Mouse (Mus musculus) myocyte (in vitro differentiated cells): ENCODE measurements at regions not wholly inside any gene's neighbourhood (a gene's known extent, or its start where the extent isn't known, plus 50 kb on each side); places are given as distances from the start of the nearest gene placed in this dataset.

Source experiments
- H3K27me3 ChIP-seq: one replicate; pipeline ENCODE4 v1.6.1; 2011; ENCODE audit not compliant: control insufficient read depth, insufficient read depth, insufficient read length
- H3K36me3 ChIP-seq: one replicate; pipeline ENCODE4 v1.6.1; 2011; ENCODE audit not compliant: control insufficient read depth, insufficient read depth
- H3K4me2 ChIP-seq: one replicate; pipeline ENCODE4 v1.6.1; 2011; ENCODE audit warnings: low read depth, control low read depth
- H3K4me3 ChIP-seq: one replicate; pipeline ENCODE4 v1.5.1; 2011; ENCODE audit warnings: mild to moderate bottlenecking, control low read depth, moderate library complexity
- H3K79me2 ChIP-seq: one replicate; pipeline ENCODE4 v1.6.1; 2011; ENCODE audit not compliant: control insufficient read depth, insufficient read depth
- H3ac ChIP-seq: one replicate; pipeline ENCODE4 v1.6.1; 2011; ENCODE audit not compliant: control insufficient read depth, insufficient read length
- CEBPB ChIP-seq: IDR thresholded peaks from 2 replicates; pipeline ENCODE4 v1.6.1; 2011; ENCODE audit warnings: mild to moderate bottlenecking, moderate library complexity; ENCODE audit not compliant: poor library complexity, insufficient read depth, severe bottlenecking
- E2F4 ChIP-seq: IDR thresholded peaks from one replicate; pipeline ENCODE4 v1.6.1; 2011; ENCODE audit warnings: mild to moderate bottlenecking, control low read depth, moderate library complexity; ENCODE audit not compliant: insufficient read depth
- MAX ChIP-seq: IDR thresholded peaks from one replicate; pipeline ENCODE4 v1.6.1; 2011; ENCODE audit warnings: low read depth, mild to moderate bottlenecking, control low read depth
- MYOD1 ChIP-seq, 3 experiments: IDR thresholded peaks; one replicate each; pipeline ENCODE4 v1.6.1; 2011; ENCODE audit warnings: control low read depth in 2 of 3, low read depth in 2 of 3, mild to moderate bottlenecking in 2 of 3, moderate library complexity in 1 of 3; ENCODE audit not compliant: insufficient read length in 2 of 3, control insufficient read depth in 1 of 3
- MYOG ChIP-seq, 3 experiments: IDR thresholded peaks; one replicate each; pipeline ENCODE4 v1.6.1; 2011; ENCODE audit warnings: control low read depth in 2 of 3, low read depth in 2 of 3, mild to moderate bottlenecking in 2 of 3; ENCODE audit not compliant: insufficient read length in 2 of 3, control insufficient read depth in 1 of 3, insufficient read depth in 1 of 3
- POLR2A ChIP-seq: IDR thresholded peaks from one replicate; pipeline ENCODE4 v1.6.1; 2011; ENCODE audit warnings: low read depth, mild to moderate bottlenecking, control low read depth, moderate library complexity; ENCODE audit not compliant: insufficient read length
- POLR2AphosphoS2 ChIP-seq: IDR thresholded peaks from one replicate; pipeline ENCODE4 v1.6.1; 2011; ENCODE audit warnings: low read depth, control low read depth; ENCODE audit not compliant: insufficient read length
- REST ChIP-seq: IDR thresholded peaks from one replicate; pipeline ENCODE4 v1.6.1; 2011; ENCODE audit warnings: mild to moderate bottlenecking, control low read depth, moderate library complexity; ENCODE audit not compliant: insufficient read depth, insufficient read length
- SRF ChIP-seq: IDR thresholded peaks from one replicate; pipeline ENCODE4 v1.6.1; 2011; ENCODE audit warnings: low read depth; ENCODE audit not compliant: control insufficient read depth, insufficient read length
- TCF12 ChIP-seq: IDR thresholded peaks from one replicate; pipeline ENCODE4 v1.6.1; 2011; ENCODE audit warnings: mild to moderate bottlenecking, control low read depth; ENCODE audit not compliant: poor library complexity, insufficient read depth, severe bottlenecking
- TCF3 ChIP-seq: IDR thresholded peaks from one replicate; pipeline ENCODE4 v1.6.1; 2011; ENCODE audit warnings: low read depth, control low read depth; ENCODE audit not compliant: insufficient read length
- USF1 ChIP-seq: IDR thresholded peaks from one replicate; pipeline ENCODE4 v1.6.1; 2011; ENCODE audit warnings: low read depth, mild to moderate bottlenecking, control low read depth, moderate library complexity

GRCm38 (mm10) chr4:125313892-125314291 is 176.6 kb upstream of the Grik3 start:
- H3K79me2 ChIP-seq = no peaks in the 10 kb centered on the region
- no peaks in the 10 kb centered on the region for H3K36me3 ChIP-seq
- no peak for TF ChIP-seq POLR2A
- TF ChIP-seq E2F4 = no peak
- H3ac ChIP-seq = no peak overlapping the region
- no peak overlapping the region for H3K4me3 ChIP-seq
- H3K4me2 ChIP-seq = no peak overlapping the region
- no peaks in the 10 kb centered on the region for H3K27me3 ChIP-seq

- Histone ChIP-seq H3K27me3 (no peaks in the 10 kb centered on the region), H3ac (no peak overlapping the region), H3K4me2 (no peak overlapping the region), H3K36me3 (no peaks in the 10 kb centered on the region), H3K79me2 (no peaks in the 10 kb centered on the region), H3K4me3 (no peak overlapping the region)
- TF ChIP-seq POLR2A (no peak), E2F4 (no peak), MYOD1 (IDR thresholded peaks at IDR 0.05; ENCODE audit: control insufficient read depth in 1 of 3, insufficient read length in 2 of 3, low read depth in 2 of 3) (no peak), SRF (no peak), TCF3 (no peak), CEBPB (no peak), TCF12 (no peak), REST (no peak), MYOG (IDR thresholded peaks at IDR 0.05; ENCODE audit: control insufficient read depth in 1 of 3, insufficient read depth in 1 of 3, insufficient read length in 2 of 3, low read depth in 2 of 3) (no peak), USF1 (no peak), MAX (no peak), POLR2AphosphoS2 (no peak)
Observed at GRCm38 (mm10) chr4:125313252-125313651, 177.2 kb upstream of the Grik3 start.

- Histone ChIP-seq H3K79me2 (no peaks in the 10 kb centered on the region), H3K4me2 (no peak overlapping the region), H3ac (no peak overlapping the region), H3K27me3 (peaks cover 5% of the 10 kb centered on the region), H3K4me3 (no peak overlapping the region), H3K36me3 (no peaks in the 10 kb centered on the region)
- TF ChIP-seq REST (no peak), E2F4 (no peak), MAX (no peak), MYOG (IDR thresholded peaks at IDR 0.05; ENCODE audit: control insufficient read depth in 1 of 3, insufficient read depth in 1 of 3, insufficient read length in 2 of 3, low read depth in 2 of 3) (no peak), TCF12 (no peak), USF1 (no peak), TCF3 (no peak), POLR2A (no peak), CEBPB (no peak), MYOD1 (IDR thresholded peaks at IDR 0.05; ENCODE audit: control insufficient read depth in 1 of 3, insufficient read length in 2 of 3, low read depth in 2 of 3) (no peak), POLR2AphosphoS2 (no peak)
Observed at GRCm38 (mm10) chr4:125308171-125308570, 180.5 kb upstream of the Zc3h12a start.

- H3K4me3 ChIP-seq = no peak overlapping the region
- H3K4me2 ChIP-seq = no peak overlapping the region
- H3ac ChIP-seq = no peak overlapping the region
- H3K27me3 ChIP-seq = peaks cover 5% of the 10 kb centered on the region
- H3K36me3 ChIP-seq = no peaks in the 10 kb centered on the region
- TF ChIP-seq TCF12 = no peak
- no peak for TF ChIP-seq REST
- H3K79me2 ChIP-seq = no peaks in the 10 kb centered on the region
Observed at GRCm38 (mm10) chr4:125305766-125306165, 178.1 kb upstream of the Zc3h12a start.

GRCm38 (mm10) chr4:125302660-125303059 is 175.0 kb upstream of the Zc3h12a start:
- no peak overlapping the region for H3K4me3 ChIP-seq
- TF ChIP-seq MYOD1 (IDR thresholded peaks at IDR 0.05; ENCODE audit: control insufficient read depth in 1 of 3, insufficient read length in 2 of 3, low read depth in 2 of 3) (no peak), POLR2AphosphoS2 (no peak), USF1 (no peak), E2F4 (no peak), CEBPB (no peak), TCF3 (no peak), TCF12 (no peak), REST (no peak)
- no peak overlapping the region for H3ac ChIP-seq
- H3K4me2 ChIP-seq = no peak overlapping the region
- no peaks in the 10 kb centered on the region for H3K36me3 ChIP-seq
- no peaks in the 10 kb centered on the region for H3K79me2 ChIP-seq
- peaks cover 5% of the 10 kb centered on the region for H3K27me3 ChIP-seq
